Mouse (Mus musculus) liver, embryonic 12.5 days (tissue): Measurements from ENCODE around the gene Wwox. TPM values are rescaled to one million over a fixed set of nuclear protein-coding genes. Genes with fewer than 3 reads are reported as not detected.
A peak's percentile ranks its signal among the peaks of the same experiment; 100 is the strongest.
"Not testable (repeated sequence)": the region's sequence is repeated elsewhere in the genome, so short reads cannot be mapped to it uniquely, and the experiment has no call there.

Experiments used
- ATAC-seq: fragments of 200-750 bp; cut with Nextera tagmentation; 2 replicates; pipeline ENCODE4 v1.8.0; 2017; ENCODE audit warnings: moderate number of reproducible peaks, mild to moderate bottlenecking, moderate library complexity
- H3K27ac ChIP-seq: fragments of 300-500 bp; sonication (generic); 2 replicates; pipeline ENCODE4 v1.5.1; 2016; ENCODE audit warnings: mild to moderate bottlenecking
- H3K27me3 ChIP-seq: fragments of 300-500 bp; sonication (generic); replicated peaks from 2 replicates; pipeline ENCODE4 v1.6.1; 2016; ENCODE audit warnings: mild to moderate bottlenecking, moderate library complexity
- H3K36me3 ChIP-seq: fragments of 300-500 bp; sonication (generic); 2 replicates; pipeline ENCODE4 v1.6.1; 2016; ENCODE audit warnings: mild to moderate bottlenecking, moderate library complexity
- H3K4me1 ChIP-seq: fragments of 300-500 bp; sonication (generic); 2 replicates; pipeline ENCODE4 v1.6.1; 2016
- H3K4me2 ChIP-seq: fragments of 300-500 bp; sonication (generic); 2 replicates; pipeline ENCODE4 v1.6.1; 2016; ENCODE audit warnings: mild to moderate bottlenecking, moderate library complexity
- H3K4me3 ChIP-seq: fragments of 300-500 bp; sonication (generic); 2 replicates; pipeline ENCODE4 v1.5.1; 2016; ENCODE audit warnings: mild to moderate bottlenecking, moderate library complexity
- H3K9ac ChIP-seq: fragments of 300-500 bp; sonication (generic); 2 replicates; pipeline ENCODE4 v1.6.1; 2016; ENCODE audit warnings: mild to moderate bottlenecking, moderate library complexity
- H3K9me3 ChIP-seq: fragments of 300-500 bp; sonication (generic); replicated peaks from 2 replicates; pipeline ENCODE4 v1.6.1; 2016; ENCODE audit warnings: mild to moderate bottlenecking, moderate library complexity
- WGBS: fragments of 180-500 bp; shearing (Covaris S2); methylation state at CpG from one replicate; pipeline ENCODE4 v1.1.7; 2016; ENCODE audit not compliant: insufficient replicate concordance; 5-methylcytosine and 5-hydroxymethylcytosine counted together
- polyA plus RNA-seq: library from polyadenylated mRNA; unstranded; fragments of >200 nt; fragmentation: Nextera tagmentation; extraction: Ambion mirVana; gene quantifications from 2 replicates; pipeline ENCODE4 v1.2.1, GENCODE M21; 2016

Gene Wwox
- polyA plus RNA-seq, 1 experiment from 2014 or later, result 5.2 TPM

- H3K9me3 ChIP-seq, result no peaks in the 10 kb centered on the region
- H3K4me2 ChIP-seq, result no peak overlapping the region
- no peak for ATAC-seq
- no peak overlapping the region for H3K27ac ChIP-seq
- no peak overlapping the region for H3K4me3 ChIP-seq
- 79% methylated on average over 10 of the region's 10 CpGs for WGBS
- H3K4me1 ChIP-seq, result 0 out of 2 replicates have a peak, but pooled peaks cover 2% of the 10 kb centered on the region
- H3K36me3 ChIP-seq, result no peaks in the 10 kb centered on the region
- H3K9ac ChIP-seq, result no peak overlapping the region
- H3K27me3 ChIP-seq, result no peaks in the 10 kb centered on the region
Observed at GRCm38 (mm10) chr8:114813830-114814229, 374.4 kb downstream of the Wwox start.

DNA sequence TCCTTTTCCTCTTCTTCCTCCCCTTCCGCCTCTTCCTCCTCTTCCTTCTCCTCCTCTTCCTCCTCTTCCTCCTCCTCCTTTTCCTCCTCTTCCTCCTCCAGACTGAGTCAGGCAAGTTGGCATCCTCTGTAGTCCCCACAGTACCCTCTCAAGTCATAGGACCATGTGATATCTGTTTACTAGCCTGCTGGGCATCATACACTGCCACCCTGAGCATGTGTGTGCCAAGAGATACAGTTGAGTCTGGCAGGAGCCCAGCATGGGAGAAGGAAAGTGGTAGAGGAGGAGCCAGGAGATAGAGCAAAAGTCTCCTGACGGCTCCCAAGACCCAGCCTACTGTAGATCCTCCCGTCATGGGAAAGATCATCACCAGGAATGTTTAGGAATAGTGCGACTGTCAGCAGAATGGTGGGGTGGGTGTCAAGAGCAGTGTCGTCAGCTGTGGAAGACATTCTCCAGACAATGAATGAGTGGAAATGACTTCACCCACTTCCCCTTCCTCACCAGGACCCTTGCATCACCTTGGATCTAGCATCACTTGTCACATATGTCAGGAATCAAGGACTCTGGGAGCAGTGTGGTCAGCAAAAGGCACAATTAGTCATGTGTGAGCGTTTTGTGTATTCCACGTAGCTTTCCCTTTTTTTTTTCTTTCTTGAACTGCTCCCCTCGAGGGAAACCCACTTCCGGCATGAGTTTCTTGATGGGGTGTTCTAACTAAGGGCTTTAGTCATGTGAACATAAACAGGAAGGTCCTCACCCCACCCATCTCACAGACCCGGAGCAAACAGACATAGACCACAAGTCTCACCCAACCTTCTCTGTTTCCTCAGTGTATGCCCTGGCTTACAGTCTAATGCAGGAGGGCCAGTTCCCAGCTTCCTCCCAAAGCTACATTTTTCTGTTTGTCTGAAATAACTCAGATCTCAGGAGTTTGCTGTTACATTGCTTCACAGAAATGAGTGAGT is 375.6 kb downstream of the Wwox start:
- H3K27me3 ChIP-seq, result no peaks in the 10 kb centered on the region
- no peak for ATAC-seq
- no peak overlapping the region for H3K27ac ChIP-seq
- WGBS, result 23% methylated on average over 10 of the region's 10 CpGs
- H3K9me3 ChIP-seq, result no peaks in the 10 kb centered on the region
- H3K4me3 ChIP-seq, result no peak overlapping the region
- H3K9ac ChIP-seq, result no peak overlapping the region
- H3K4me1 ChIP-seq, result 0 out of 2 replicates have a peak, but pooled peaks cover 2% of the 10 kb centered on the region
- H3K36me3 ChIP-seq, result no peaks in the 10 kb centered on the region
- H3K4me2 ChIP-seq, result no peak overlapping the region

- 0 out of 2 replicates have a peak, but pooled peaks cover 2% of the 10 kb centered on the region for H3K4me1 ChIP-seq
- H3K4me2 ChIP-seq, result no peak overlapping the region
- no peak for ATAC-seq
- WGBS, result 51% methylated on average over 12 of the region's 12 CpGs
- no peaks in the 10 kb centered on the region for H3K27me3 ChIP-seq
- no peak overlapping the region for H3K27ac ChIP-seq
- H3K9me3 ChIP-seq, result no peaks in the 10 kb centered on the region
- no peak overlapping the region for H3K9ac ChIP-seq
- no peak overlapping the region for H3K4me3 ChIP-seq
- no peaks in the 10 kb centered on the region for H3K36me3 ChIP-seq
Observed at GRCm38 (mm10) chr8:114816343-114816742, 376.9 kb downstream of the Wwox start.

GRCm38 (mm10) chr8:114816949-114817348 is 377.5 kb downstream of the Wwox start:
- Histone ChIP-seq H3K9ac (no peak overlapping the region), H3K9me3 (no peaks in the 10 kb centered on the region), H3K27me3 (no peaks in the 10 kb centered on the region), H3K4me3 (no peak overlapping the region), H3K36me3 (no peaks in the 10 kb centered on the region), H3K27ac (no peak overlapping the region), H3K4me1 (0 out of 2 replicates have a peak, but pooled peaks cover 2% of the 10 kb centered on the region), H3K4me2 (no peak overlapping the region)
- 65% methylated on average over 4 of the region's 4 CpGs for WGBS
- ATAC-seq, result no peak

DNA sequence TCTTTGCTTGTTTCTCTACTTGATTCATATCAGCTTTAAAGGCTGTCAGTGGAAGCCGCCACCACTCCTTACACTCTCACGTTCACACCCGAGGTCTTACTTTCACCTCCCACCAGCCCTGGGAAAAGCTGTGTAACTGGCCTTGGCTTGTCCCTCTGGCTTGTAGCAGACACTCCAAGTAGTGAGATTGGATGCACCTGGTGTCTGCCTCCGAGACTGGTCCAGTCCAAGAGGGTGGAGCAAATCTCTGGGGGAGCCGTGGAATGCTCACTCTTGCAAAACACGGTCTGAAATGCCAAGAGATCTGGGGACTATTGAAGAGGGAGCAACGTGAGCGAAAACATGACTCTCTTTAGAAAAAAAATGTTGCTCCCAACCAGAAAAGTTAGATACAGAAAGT is 382.1 kb downstream of the Wwox start:
- H3K36me3 ChIP-seq, result no peaks in the 10 kb centered on the region
- no peaks in the 10 kb centered on the region for H3K27me3 ChIP-seq
- WGBS, result 64% methylated on average over 8 of the region's 8 CpGs
- H3K9ac ChIP-seq, result no peak overlapping the region
- no peak for ATAC-seq
- H3K4me1 ChIP-seq, result no peaks in the 10 kb centered on the region
- H3K4me2 ChIP-seq, result no peak overlapping the region
- no peak overlapping the region for H3K27ac ChIP-seq
- no peak overlapping the region for H3K4me3 ChIP-seq
- no peaks in the 10 kb centered on the region for H3K9me3 ChIP-seq

DNA sequence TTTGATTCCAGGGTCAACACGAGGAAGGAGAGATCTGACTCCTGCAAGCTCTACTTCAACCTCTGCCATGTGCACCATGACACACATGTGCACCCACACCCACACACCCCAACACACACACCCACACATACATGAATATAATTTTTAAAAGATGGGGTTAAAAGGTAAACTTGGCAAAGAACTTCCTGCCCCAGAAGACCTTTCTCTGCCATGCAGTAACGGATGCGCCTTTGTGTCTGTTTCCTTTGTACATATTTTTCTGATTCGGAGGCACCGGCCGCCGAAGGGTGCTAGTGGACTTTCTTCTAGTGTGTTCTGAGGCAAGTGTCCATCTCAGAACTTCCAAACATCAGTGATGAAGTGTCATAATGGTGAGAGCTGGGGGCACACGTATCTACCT is 386.0 kb downstream of the Wwox start:
- WGBS, result 87% methylated on average over 8 of the region's 8 CpGs
- ATAC-seq, result no peak
- Histone ChIP-seq H3K9me3 (no peaks in the 10 kb centered on the region), H3K27ac (no peak overlapping the region), H3K4me3 (no peak overlapping the region), H3K36me3 (no peaks in the 10 kb centered on the region), H3K4me1 (no peaks in the 10 kb centered on the region), H3K27me3 (no peaks in the 10 kb centered on the region), H3K4me2 (no peak overlapping the region), H3K9ac (no peak overlapping the region)

DNA sequence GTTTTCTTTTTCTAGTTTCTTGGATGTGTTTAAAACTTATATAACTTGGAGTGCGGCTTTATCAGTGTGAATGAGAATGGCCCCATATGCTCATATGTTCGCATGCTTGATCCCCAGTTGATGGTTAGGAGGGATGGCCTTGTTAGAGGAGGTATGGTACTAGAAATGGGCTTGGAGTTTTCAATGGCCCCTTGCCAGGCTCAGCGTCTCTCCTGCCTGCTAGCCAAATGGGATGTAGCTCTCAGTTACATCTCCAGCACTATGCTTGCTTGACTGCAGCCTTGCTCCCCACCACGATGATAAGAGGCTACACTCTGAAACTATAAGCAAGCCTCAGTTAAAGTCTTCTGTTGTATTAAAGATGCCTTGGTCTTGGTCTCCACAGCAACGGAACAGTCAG is 387.5 kb downstream of the Wwox start:
- Histone ChIP-seq H3K36me3 (no peaks in the 10 kb centered on the region), H3K4me2 (no peak overlapping the region), H3K9me3 (no peaks in the 10 kb centered on the region), H3K4me1 (0 out of 2 replicates have a peak, but pooled peaks cover 4% of the 10 kb centered on the region), H3K27me3 (no peaks in the 10 kb centered on the region), H3K9ac (no peak overlapping the region), H3K4me3 (no peak overlapping the region), H3K27ac (no peak overlapping the region)
- WGBS, result 64% methylated on average over 5 of the region's 5 CpGs
- no peak for ATAC-seq

DNA sequence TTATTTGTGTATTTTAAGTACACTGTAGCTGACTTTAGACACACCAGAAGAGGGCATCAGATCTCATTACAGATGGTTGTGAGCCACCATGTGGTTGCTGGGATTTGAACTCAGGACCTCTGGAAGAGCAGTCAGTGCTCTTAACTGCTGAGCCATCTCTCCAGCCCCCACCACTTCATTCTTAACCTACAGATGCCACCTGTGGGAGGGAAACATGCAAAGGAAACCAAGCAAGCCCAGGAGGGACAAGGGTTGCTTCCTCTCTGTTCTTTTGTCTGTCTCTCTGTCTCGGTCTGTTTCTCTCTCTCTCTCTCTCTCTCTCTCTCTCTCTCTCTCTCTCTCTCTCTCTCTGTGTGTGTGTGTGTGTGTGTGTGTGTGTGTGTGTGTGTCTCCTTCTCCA is 388.4 kb downstream of the Wwox start:
- H3K27ac ChIP-seq, H3K4me3 ChIP-seq, ATAC-seq, H3K36me3 ChIP-seq, H3K4me2 ChIP-seq, H3K4me1 ChIP-seq, H3K9me3 ChIP-seq, H3K27me3 ChIP-seq, H3K9ac ChIP-seq: not testable (repeated sequence)
- WGBS, result 63% methylated on average over 1 of the region's 1 CpGs

DNA sequence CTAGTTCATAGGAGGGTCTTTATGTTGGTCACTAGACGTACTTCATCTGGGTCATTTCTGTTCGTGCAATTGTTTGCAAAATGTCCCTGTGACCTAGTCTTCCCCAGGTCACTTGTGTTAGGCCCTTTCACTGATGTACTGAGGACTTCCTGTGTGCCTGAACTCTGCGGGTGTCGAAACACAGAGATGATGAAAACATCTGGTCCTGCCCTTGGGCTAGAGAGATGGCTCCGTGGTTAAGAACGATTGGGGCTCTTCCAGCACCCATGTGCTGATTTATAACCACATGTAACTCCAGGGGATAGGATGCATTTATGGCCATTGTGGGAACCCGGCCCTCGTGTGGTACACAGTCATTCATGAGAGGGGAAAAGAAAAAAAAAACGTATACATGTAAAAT is 392.1 kb downstream of the Wwox start:
- 59% methylated on average over 9 of the region's 9 CpGs for WGBS
- ATAC-seq, result no peak
- Histone ChIP-seq H3K4me3 (no peak overlapping the region), H3K27me3 (no peaks in the 10 kb centered on the region), H3K4me1 (0 out of 2 replicates have a peak, but pooled peaks cover 9% of the 10 kb centered on the region), H3K9ac (no peak overlapping the region), H3K36me3 (no peaks in the 10 kb centered on the region), H3K27ac (no peak overlapping the region), H3K4me2 (no peak overlapping the region), H3K9me3 (no peaks in the 10 kb centered on the region)

DNA sequence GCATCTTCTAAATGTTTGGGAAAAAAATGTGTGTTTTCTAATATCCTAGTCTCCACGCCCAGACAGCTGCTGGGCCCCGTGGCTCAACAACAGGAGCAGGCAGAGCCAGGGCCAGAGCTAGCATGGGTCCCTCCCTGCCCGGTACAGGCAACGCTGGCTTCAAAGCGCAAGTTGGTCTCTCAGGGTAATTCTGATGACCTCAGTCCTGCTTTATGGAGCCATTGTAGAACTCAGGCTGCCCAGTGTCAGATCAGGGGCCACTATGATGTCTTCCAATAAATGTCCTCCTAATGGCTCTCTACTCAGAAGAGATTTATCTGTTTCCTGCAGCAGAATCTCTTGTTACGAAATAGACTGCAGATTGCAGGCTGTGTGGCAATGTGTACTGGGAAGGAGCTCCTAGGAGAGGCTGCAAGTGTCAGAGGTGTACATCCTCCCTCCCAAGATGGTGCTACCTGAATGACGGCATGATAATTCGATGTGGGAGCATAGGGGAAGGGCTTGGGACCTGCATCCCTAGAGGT is 392.9 kb downstream of the Wwox start:
- 49% methylated on average over 8 of the region's 8 CpGs for WGBS
- Histone ChIP-seq H3K36me3 (no peaks in the 10 kb centered on the region), H3K27ac (no peak overlapping the region)

GRCm38 (mm10) chr8:114834730-114835129 is 395.3 kb downstream of the Wwox start:
- no peak overlapping the region for H3K4me2 ChIP-seq
- H3K27ac ChIP-seq, result no peak overlapping the region

More for the DNA sequence above, 392.9 kb downstream of the Wwox start:
- H3K9ac ChIP-seq, result no peak overlapping the region
- H3K27me3 ChIP-seq, result no peaks in the 10 kb centered on the region
- no peak overlapping the region for H3K4me3 ChIP-seq
- H3K9me3 ChIP-seq, result no peaks in the 10 kb centered on the region
- ATAC-seq, result no peak
- H3K4me1 ChIP-seq, result 0 out of 2 replicates have a peak, but pooled peaks cover 9% of the 10 kb centered on the region
- H3K4me2 ChIP-seq, result no peak overlapping the region

GRCm38 (mm10) chr8:114839998-114840397 is 400.5 kb downstream of the Wwox start:
- Histone ChIP-seq H3K9me3 (no peaks in the 10 kb centered on the region), H3K36me3 (no peaks in the 10 kb centered on the region), H3K4me3 (no peak overlapping the region), H3K27ac (no peak overlapping the region), H3K4me1 (no peaks in the 10 kb centered on the region), H3K27me3 (no peaks in the 10 kb centered on the region), H3K4me2 (no peak overlapping the region), H3K9ac (no peak overlapping the region)
- 78% methylated on average over 10 of the region's 10 CpGs for WGBS
- 0 out of 2 replicates have a peak, but pooled peaks have one; percentile 24 for ATAC-seq

More at GRCm38 (mm10) chr8:114834730-114835129, 395.3 kb downstream of the Wwox start:
- Histone ChIP-seq H3K27me3 (no peaks in the 10 kb centered on the region), H3K4me1 (0 out of 2 replicates have a peak, but pooled peaks cover 9% of the 10 kb centered on the region), H3K4me3 (no peak overlapping the region), H3K9ac (no peak overlapping the region), H3K9me3 (no peaks in the 10 kb centered on the region), H3K36me3 (no peaks in the 10 kb centered on the region)
- no peak for ATAC-seq
- 57% methylated on average over 15 of the region's 15 CpGs for WGBS
